Mouse (Mus musculus) kidney, adult 2 months (tissue): ENCODE results near the gene Mc1r.

Experiments used
- CTCF ChIP-seq: fragments of 200-500 bp; conservative IDR thresholded peaks from 2 replicates; pipeline ENCODE4 v1.5.1; 2011; ENCODE audit warnings: low read depth, mild to moderate bottlenecking, control low read depth, low read length, moderate library complexity, mixed read lengths; ENCODE audit not compliant: insufficient read depth, insufficient read length
- POLR2A ChIP-seq: fragments of 200-500 bp; IDR thresholded peaks from one replicate; pipeline ENCODE4 v1.6.1; 2011; ENCODE audit warnings: low read depth, low read length, control low read depth

- TF ChIP-seq CTCF: no peak
- no peak for TF ChIP-seq POLR2A
Measured at GRCm38 (mm10) chr8:123375701-123376100, 31.2 kb upstream of the Mc1r start.
